Mouse (Mus musculus) hindbrain, embryonic 11.5 days (tissue): ENCODE measurements around the gene Tdrd12. TPM values are rescaled to one million over a fixed set of nuclear protein-coding genes. Genes with fewer than 3 reads are reported as not detected.

Source experiments
- ATAC-seq: fragments of 200-750 bp; cut with Nextera tagmentation; 2 replicates; pipeline ENCODE4 v1.8.0; 2017; ENCODE audit warnings: mild to moderate bottlenecking, moderate TSS enrichment, moderate library complexity; ENCODE audit not compliant: low FRiP score
- DNase-seq: peaks from one replicate; pipeline ENCODE4 v3.0.0-alpha.2; 2015; ENCODE audit warnings: low spot score
- H3K27ac ChIP-seq: fragments of 300-500 bp; sonication (generic); 2 replicates; pipeline ENCODE4 v1.5.1; 2014; ENCODE audit warnings: mild to moderate bottlenecking, low read depth, low read length
- H3K27me3 ChIP-seq: fragments of 300-500 bp; sonication (generic); 2 replicates; pipeline ENCODE4 v1.6.1; 2014; ENCODE audit warnings: mild to moderate bottlenecking, low read length, moderate library complexity, mixed read lengths; ENCODE audit not compliant: control insufficient read depth, insufficient read depth
- H3K36me3 ChIP-seq: fragments of 300-500 bp; sonication (generic); 2 replicates; pipeline ENCODE4 v1.6.1; 2014; ENCODE audit warnings: mild to moderate bottlenecking, low read length, moderate library complexity, mixed read lengths; ENCODE audit not compliant: control insufficient read depth, insufficient read depth
- H3K4me1 ChIP-seq: fragments of 300-500 bp; sonication (generic); replicated peaks from 2 replicates; pipeline ENCODE4 v1.6.1; 2014; ENCODE audit warnings: low read length, mixed read lengths; ENCODE audit not compliant: control insufficient read depth, insufficient read depth
- H3K4me2 ChIP-seq: fragments of 300-500 bp; sonication (generic); replicated peaks from 2 replicates; pipeline ENCODE4 v1.6.1; 2014; ENCODE audit warnings: mild to moderate bottlenecking, low read depth, low read length
- H3K4me3 ChIP-seq: fragments of 300-500 bp; sonication (generic); 2 replicates; pipeline ENCODE4 v1.5.1; 2014; ENCODE audit warnings: low read depth, low read length
- H3K9ac ChIP-seq: fragments of 300-500 bp; sonication (generic); 2 replicates; pipeline ENCODE4 v1.6.1; 2014; ENCODE audit warnings: low read depth, low read length
- H3K9me3 ChIP-seq: fragments of 300-500 bp; sonication (generic); 2 replicates; pipeline ENCODE4 v1.6.1; 2016; ENCODE audit warnings: low read length; ENCODE audit not compliant: control insufficient read depth
- WGBS: fragments of 180-500 bp; shearing (Covaris S2); extraction: QIAGEN DNeasy Blood & Tissue Kit; methylation state at CpG from one replicate; pipeline ENCODE4 v1.1.7; 2014; 5-methylcytosine and 5-hydroxymethylcytosine counted together
- polyA plus RNA-seq: library from polyadenylated mRNA; unstranded; fragments of >200 nt; fragmentation: Nextera tagmentation; extraction: Ambion mirVana; gene quantifications from 2 replicates; pipeline ENCODE4 v1.2.1, GENCODE M21; 2014

The Tdrd12 gene
- polyA plus RNA-seq, 1 experiment from 2014 or later, result 0.36 TPM

GRCm38 (mm10) chr7:35485126-35485525, 52.4 kb downstream of the Tdrd12 start:
- WGBS, result 76% methylated on average over 2 of the region's 2 CpGs
- Histone ChIP-seq H3K4me2 (no peak overlapping the region), H3K4me3 (no peak overlapping the region), H3K27me3 (no peaks in the 10 kb centered on the region), H3K27ac (no peak overlapping the region), H3K9me3 (no peaks in the 10 kb centered on the region), H3K36me3 (no peaks in the 10 kb centered on the region), H3K4me1 (no peaks in the 10 kb centered on the region), H3K9ac (no peak overlapping the region)
- ATAC-seq (no peak), DNase-seq (no peak)

DNA sequence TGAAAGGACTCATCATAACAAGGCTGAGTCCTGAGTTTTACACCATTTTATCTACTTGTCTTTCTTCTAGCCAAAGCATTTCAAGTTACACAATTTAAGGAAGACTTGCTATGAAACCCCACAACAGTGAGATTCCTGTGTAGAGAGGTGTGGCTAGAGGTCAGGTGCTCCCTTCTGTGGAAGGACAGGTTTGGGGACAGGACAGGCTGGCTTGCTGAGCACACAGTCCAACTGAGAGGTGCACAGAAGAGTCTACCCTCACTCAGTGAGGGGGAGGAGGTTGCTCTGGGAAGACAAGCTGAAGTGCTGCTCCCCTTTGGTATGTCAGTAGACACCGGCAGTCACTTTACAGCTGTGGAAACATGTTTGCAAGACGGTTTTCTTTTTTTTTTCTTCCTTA, 61.1 kb downstream of the Tdrd12 start:
- WGBS, result 80% methylated on average over 2 of the region's 2 CpGs
- Histone ChIP-seq H3K36me3 (no peaks in the 10 kb centered on the region), H3K4me1 (no peaks in the 10 kb centered on the region), H3K27me3 (no peaks in the 10 kb centered on the region), H3K9ac (no peak overlapping the region), H3K9me3 (no peaks in the 10 kb centered on the region), H3K27ac (no peak overlapping the region), H3K4me3 (no peak overlapping the region), H3K4me2 (no peak overlapping the region)
- DNase-seq (no peak), ATAC-seq (no peak)

DNA sequence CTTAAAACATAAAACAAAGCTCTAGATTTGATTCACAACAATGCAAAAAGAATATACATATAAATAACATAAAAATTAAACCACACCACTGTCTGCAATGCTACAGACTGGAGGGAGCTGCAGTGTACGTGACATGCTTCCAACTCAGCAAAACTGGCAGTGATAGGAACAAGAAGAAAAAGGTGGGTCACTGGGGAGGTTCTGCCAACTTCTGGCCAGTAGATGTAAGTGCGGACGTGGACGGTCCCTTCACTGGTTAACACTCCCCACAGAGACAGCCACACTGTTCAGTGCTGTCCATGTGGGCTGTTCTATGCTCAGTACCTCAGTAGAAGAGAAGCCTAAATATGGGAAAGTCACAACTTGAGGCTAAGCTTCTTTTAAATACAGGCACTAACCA, 66.8 kb downstream of the Tdrd12 start:
- Histone ChIP-seq H3K4me1 (no peaks in the 10 kb centered on the region), H3K4me3 (no peak overlapping the region), H3K27ac (no peak overlapping the region), H3K4me2 (no peak overlapping the region), H3K9ac (no peak overlapping the region), H3K36me3 (no peaks in the 10 kb centered on the region), H3K9me3 (no peaks in the 10 kb centered on the region), H3K27me3 (no peaks in the 10 kb centered on the region)
- WGBS, result 46% methylated on average over 4 of the region's 4 CpGs
- ATAC-seq (no peak), DNase-seq (no peak)

DNA sequence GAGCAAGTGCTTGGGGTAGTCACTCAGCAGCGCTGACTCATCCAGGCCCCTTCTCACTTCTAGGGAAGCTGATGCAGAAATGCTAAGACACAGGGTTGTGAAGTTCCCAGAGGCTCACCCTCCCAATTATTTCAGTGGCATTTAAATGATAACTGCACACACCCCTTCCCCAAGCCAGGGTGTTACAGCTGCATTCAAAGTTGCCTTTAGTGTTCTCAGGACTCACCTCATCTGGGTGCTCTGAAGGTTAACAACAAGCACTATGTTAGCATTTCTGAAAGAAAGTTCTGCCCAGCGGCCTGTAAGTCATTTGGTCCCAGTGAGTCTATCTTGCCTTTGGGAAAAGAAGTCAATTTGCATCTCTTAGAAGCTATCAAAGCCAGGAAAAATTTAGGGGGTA, 69.7 kb downstream of the Tdrd12 start:
- Histone ChIP-seq H3K27ac (no peak overlapping the region), H3K9ac (no peak overlapping the region), H3K4me3 (no peak overlapping the region), H3K4me1 (no peaks in the 10 kb centered on the region), H3K27me3 (no peaks in the 10 kb centered on the region), H3K36me3 (no peaks in the 10 kb centered on the region), H3K4me2 (no peak overlapping the region), H3K9me3 (no peaks in the 10 kb centered on the region)
- ATAC-seq (no peak), DNase-seq (no peak)
- 66% methylated on average over 2 of the region's 2 CpGs for WGBS

- Histone ChIP-seq H3K4me1 (no peaks in the 10 kb centered on the region), H3K27me3 (no peaks in the 10 kb centered on the region), H3K9me3 (no peaks in the 10 kb centered on the region), H3K4me3 (no peak overlapping the region), H3K27ac (no peak overlapping the region), H3K36me3 (no peaks in the 10 kb centered on the region), H3K4me2 (no peak overlapping the region), H3K9ac (no peak overlapping the region)
- DNase-seq, result no peak
- ATAC-seq, result no peak
- 93% methylated on average over 5 of the region's 5 CpGs for WGBS
These were observed 72.5 kb downstream of the Tdrd12 start for GRCm38 (mm10) chr7:35465027-35465426.

GRCm38 (mm10) chr7:35460971-35461370, 76.6 kb downstream of the Tdrd12 start:
- H3K9me3 ChIP-seq, result no peaks in the 10 kb centered on the region
- no peak for DNase-seq
- H3K4me3 ChIP-seq, result no peak overlapping the region
- WGBS, result 88% methylated on average over 4 of the region's 4 CpGs
- H3K36me3 ChIP-seq, result no peaks in the 10 kb centered on the region
- H3K27ac ChIP-seq, result no peak overlapping the region
- H3K4me2 ChIP-seq, result no peak overlapping the region
- ATAC-seq, result no peak
- H3K4me1 ChIP-seq, result no peaks in the 10 kb centered on the region
- no peak overlapping the region for H3K9ac ChIP-seq
- H3K27me3 ChIP-seq, result no peaks in the 10 kb centered on the region

- Histone ChIP-seq H3K36me3 (no peaks in the 10 kb centered on the region), H3K9ac (no peak overlapping the region), H3K9me3 (no peaks in the 10 kb centered on the region), H3K4me2 (no peak overlapping the region), H3K27me3 (no peaks in the 10 kb centered on the region), H3K4me1 (no peaks in the 10 kb centered on the region), H3K27ac (no peak overlapping the region), H3K4me3 (no peak overlapping the region)
- 83% methylated on average over 4 of the region's 4 CpGs for WGBS
- DNase-seq (no peak), ATAC-seq (no peak)
These were observed 81.3 kb downstream of the Tdrd12 start for GRCm38 (mm10) chr7:35456091-35456814.

GRCm38 (mm10) chr7:35448867-35449266, 88.7 kb downstream of the Tdrd12 start:
- ATAC-seq (no peak), DNase-seq (no peak)
- WGBS, result 77% methylated on average over 7 of the region's 7 CpGs
- Histone ChIP-seq H3K27ac (no peak overlapping the region), H3K4me2 (no peak overlapping the region), H3K4me1 (no peaks in the 10 kb centered on the region), H3K36me3 (no peaks in the 10 kb centered on the region), H3K9me3 (no peaks in the 10 kb centered on the region), H3K4me3 (no peak overlapping the region), H3K27me3 (no peaks in the 10 kb centered on the region), H3K9ac (no peak overlapping the region)

- H3K27ac ChIP-seq, result no peak within 1 kb of the TSS
These were observed 89.3 kb downstream of the Tdrd12 start, which contains the start of gene Slc7a9 for GRCm38 (mm10) chr7:35447996-35448846. Gene Slc7a9, plus strand, starts transcription at chr7:35448796.

More at GRCm38 (mm10) chr7:35447996-35448846, 89.3 kb downstream of the Tdrd12 start, which contains the start of gene Slc7a9:
- Histone ChIP-seq H3K36me3 (no peaks in the 10 kb centered on the region), H3K4me2 (no peak within 1 kb of the TSS), H3K9ac (no peak within 1 kb of the TSS), H3K9me3 (no peaks in the 10 kb centered on the region), H3K4me1 (no peaks in the 10 kb centered on the region), H3K4me3 (no peak within 1 kb of the TSS), H3K27me3 (no peaks in the 10 kb centered on the region)
- WGBS, result 28% methylated on average over 15 of the region's 15 CpGs
- DNase-seq (peak; percentile 3), ATAC-seq (no peak)
